Mouse (Mus musculus) layer of hippocampus, adult 11-12 months (tissue): ENCODE data around the gene Fanca.
A peak's percentile ranks its signal among the peaks of the same experiment; 100 is the strongest.
"Not testable (repeated sequence)": the region's sequence is repeated elsewhere in the genome, so short reads cannot be mapped to it uniquely, and the experiment has no call there.

Source experiments
- DNase-seq: peaks from one replicate; pipeline ENCODE4 v3.0.0; 2022; ENCODE audit warnings: low spot score

The Fanca gene

DNA sequence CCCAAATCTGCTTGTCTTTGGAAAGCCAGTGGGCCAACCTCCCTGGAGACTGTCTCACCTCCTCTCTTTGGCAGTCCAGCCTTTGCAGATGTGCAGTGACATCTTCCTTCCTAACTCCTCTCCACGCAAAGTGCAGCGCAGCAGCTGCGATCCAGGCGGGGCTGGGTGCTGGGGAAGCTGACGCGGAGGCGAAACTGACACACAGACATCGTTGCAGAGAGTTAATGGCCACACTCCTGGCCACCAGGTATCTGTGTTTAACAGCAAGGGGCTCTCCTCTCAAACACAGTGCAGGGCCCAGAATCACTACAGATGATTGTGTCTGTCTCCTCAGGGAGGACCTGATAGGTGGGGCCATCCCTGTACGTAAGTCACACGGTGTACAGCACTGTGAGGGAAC, 47.2 kb downstream of the Fanca start:
- no peak for DNase-seq

DNA sequence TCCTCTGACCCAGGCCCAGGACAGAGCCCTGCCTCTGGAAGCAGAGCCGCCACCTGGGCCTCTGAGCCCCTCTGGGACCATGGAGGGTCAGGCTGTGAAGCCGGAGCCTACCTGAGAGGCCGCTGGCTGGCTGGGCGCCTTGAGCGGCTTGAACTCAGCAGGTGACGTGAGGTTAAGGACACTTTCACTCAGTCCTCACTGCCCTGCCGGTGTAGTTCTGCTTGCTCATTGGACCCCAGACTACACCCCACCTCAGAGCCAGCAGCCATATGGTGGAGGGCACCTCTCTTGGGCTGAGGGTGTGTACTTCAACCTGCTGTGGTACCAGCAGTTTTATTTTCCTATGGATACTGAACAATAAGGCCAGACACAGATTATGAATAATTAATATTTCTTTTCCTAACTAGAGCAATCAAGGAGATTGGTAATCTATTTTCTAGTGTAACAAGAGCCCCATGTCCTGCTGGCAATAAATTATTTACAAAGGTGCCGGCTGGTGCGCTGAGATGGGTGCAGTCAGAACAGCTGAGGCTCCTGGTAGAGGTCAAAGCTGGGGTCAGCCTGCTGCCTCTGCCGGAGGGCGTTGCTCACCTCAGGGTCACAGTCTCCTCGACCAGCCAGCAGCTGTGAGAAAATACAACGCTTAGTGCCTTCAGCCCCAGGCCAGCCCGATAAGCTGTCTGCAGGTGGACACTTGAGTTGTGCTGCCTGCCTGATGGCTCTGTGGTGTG, 50.3 kb downstream of the Fanca start:
- no peak for DNase-seq

DNA sequence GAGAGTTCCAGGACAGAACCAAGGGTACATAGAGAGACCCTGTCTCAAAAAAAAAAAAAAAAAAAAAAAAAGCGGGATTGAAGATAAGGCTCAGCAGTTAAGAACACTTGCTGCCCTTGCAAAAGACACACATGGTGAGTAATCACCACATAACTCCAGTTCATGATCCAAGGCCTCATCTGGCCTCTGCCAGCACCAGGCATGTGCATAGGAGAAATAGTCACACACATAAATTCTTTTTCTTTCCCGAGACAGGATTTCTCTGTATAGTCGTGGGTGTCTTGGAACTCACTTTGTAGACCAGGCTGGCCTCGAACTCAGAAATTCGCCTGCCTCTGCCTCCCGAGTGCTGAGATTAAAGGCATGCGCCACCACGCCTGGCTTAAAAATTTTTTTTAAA, 60.8 kb downstream of the Fanca start:
- not testable (repeated sequence) for DNase-seq

DNA sequence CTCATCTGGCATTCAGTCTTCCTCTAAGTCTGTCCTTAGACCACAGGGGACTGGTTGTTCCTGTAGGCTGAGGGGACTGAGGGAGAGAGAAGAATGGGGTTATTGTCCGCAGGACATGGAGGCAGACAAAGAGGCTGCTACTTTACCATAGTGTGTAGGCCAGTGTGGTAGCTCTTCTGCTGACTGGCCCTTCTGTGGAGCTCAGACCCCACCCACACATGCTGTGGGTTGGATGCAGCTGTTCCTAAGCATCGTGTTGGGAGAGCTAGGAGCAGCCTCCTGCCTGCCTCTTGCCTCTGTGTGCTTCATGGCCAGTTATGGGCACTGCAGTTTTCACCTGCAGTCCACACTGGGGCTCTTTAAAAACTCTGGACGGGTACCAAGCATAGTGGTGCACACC, 61.3 kb downstream of the Fanca start:
- peak; percentile 64 for DNase-seq

DNA sequence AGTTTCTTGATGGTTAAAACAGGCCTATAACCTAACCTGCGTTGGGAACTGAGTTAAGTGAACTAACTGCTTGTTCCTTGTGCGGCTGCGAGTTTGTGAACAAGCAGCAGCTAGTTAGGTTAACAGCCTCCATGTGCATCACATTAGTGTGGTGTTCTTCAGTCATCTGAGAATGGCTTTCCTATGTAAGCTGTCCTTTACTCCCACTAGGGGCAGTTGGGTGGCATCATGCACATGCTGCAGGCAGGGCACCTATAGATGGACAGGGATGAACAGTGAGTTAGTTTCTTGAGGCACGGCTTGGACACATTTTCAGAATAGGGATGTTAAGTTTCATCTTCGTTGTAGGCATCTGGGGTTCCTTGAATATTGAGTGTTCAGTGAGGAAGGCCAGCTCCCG, 63.2 kb downstream of the Fanca start:
- DNase-seq: no peak

DNA sequence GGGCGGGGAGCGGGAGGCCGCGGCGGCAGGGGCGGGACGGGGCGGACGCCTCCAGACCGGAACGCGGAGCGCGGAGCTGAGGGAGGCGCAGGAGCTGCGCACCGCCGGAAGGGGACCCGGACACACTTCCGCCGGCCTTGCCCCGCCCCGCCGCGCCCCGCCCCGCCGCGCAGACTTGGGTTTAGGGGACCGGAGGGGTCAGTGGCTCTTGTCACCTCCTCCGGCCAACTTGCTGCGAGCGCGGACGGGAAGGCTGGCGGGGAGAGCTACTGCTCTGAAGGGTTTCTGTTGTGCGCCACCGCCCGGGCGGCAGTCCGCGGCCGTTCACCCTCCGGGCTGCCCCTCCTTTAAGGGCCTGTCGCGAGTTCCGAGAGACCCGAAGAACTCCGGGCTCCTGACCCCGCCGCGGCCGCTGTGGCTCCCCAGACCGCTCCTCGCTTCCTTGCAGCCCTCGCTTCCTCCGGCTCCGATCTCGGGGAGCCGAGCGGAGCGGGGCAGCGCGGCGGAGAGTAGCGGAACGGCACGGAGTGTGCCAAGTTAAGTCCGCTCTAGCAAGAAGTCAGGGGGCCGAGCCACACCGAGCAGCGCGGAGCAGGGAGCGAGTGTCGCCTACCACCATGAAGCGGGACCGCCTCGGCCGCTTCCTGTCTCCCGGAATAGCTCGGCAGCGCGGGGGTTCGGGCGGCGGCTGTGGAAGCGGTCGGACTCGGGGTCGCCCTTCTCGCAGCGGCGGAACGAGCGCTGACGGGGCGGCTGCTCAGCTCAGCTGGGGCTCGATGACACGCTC, 64.1 kb downstream of the Fanca start, which contains the start of the genes Zfp276 and Vps9d1:
Gene Zfp276 (plus strand): TSS at position 97 of the 787 bp plus-strand sequence.
Gene Vps9d1 (minus strand): TSS at position 250 of the 787 bp plus-strand sequence.
- DNase-seq: peak; percentile 79

DNA sequence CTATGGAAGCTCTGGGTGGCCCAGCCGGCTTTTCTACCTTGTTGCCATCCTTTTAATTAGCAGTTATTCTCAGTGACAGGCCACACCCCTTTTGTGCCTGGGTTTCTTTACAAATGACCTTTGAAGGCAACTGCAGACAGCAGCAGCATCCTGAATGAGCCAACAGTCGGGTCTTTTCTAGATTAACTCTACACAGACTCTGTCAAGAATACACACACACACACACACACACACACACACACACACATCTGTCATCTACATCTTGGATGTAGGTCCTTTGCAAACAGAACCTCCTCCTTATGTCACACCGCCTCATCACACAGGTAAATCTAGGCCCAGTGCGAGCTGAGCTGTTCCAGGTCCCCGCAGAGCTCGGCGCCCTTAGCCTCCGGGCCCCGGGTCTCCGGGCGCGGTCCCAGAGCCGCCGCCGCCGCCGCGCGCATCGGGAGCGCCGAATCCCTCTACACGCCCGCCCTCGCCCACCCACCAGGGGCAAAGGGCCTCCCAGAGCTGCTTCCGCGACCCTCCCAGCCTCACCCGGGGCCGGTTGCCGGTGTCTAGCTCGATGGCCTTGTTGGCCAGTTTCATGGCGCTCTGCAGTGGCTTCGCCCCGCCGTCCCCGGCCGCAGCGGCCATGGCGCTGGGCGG, 64.8 kb downstream of the Fanca start:
- no peak for DNase-seq

DNA sequence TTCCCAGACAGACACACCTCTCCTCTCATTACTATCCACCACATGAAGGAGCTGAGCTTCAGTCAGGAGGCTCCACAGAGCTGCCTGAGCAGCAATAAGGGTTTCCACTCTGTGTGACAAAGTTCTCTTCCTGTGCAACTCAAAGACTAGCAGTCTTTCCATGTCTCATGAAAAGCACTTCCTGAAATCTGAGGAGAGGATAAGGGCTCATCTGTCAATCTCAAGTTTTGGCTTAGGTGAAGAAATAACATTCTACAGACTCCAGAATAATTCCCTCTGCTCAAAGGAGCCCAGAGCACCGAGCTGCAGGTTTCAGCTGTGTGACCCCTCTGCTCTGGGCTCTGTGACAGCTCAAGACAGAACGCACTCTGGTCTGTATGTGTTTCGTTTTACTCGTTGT, 65.5 kb downstream of the Fanca start:
- DNase-seq: no peak

DNA sequence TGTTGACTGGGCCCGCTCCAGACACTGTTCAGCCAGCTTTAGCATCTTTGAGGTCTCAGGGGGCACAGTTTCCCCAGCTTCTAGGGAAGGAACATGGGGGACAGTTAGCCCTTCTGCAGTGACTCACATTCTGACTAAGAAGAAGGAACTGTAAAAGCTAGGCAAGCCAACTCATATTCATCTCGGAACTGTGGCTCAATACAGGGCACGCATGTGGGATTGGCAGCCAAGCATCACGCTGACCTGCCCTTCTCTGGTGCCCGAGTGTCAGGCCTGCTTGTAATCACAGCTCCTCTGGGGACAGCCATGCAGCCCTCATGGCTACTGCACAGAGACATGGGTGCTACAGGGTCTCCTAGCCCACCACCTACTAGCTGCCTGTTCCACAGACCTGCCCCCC, 67.4 kb downstream of the Fanca start:
- no peak for DNase-seq

DNA sequence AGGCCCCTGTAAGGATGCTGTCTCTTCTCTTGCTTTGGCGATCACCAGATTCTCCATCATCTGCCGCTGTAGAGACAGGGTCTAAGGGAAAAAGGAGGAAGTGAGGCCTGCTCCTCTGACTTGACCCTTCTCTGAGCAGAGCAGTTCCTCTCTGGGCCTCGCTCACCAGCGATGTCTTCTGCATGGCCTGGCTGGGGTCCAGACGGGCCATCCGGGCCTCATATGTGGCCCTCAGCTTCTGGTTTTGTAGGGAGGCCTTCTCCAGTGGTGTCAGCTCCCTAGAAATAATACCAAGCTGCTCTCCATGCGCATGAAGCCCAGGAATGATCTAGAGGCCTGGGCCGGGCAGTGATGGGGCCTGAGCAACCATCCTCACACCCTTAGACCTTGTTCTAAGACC, 69.8 kb downstream of the Fanca start:
- peak; percentile 35 for DNase-seq

DNA sequence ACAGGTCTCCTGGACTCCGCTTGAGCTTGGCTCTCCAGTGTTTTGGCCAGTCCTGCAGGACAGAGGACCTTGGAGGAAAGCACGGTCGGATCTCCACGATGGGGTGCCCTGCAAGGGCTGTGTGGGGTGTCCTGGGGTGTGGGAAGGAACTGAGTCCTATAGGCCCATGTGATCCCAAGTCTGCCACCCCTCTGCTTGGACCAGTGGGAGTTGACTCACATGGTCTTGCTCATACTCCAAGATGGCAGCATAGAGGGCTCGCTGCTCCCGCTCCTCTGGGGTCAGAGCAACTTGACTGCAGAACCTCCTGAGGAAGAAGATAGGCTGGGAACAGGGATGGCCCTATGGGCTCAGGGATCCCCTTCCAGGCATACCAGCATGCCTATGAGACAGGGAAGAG, 70.6 kb downstream of the Fanca start:
- DNase-seq: no peak

DNA sequence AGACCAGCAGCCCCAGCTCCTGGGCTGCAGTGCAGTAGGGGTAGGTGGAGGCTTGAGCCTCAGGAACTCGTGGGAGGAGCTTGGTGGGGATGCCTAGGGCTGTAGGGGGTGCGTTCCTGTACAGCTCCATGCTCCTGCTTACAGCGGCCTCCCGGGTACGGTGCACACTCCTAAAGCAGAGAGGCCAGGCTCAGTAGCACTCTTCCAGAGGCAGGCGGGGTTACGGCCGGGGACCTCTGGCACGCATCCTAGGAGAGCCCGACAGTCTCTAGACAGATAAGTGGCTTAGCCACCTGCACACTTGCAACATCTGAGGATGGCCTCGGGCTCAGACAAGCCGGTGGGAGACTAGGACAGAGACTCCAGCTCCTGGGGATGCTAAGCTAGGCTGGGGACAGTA, 72.8 kb downstream of the Fanca start:
- DNase-seq: no peak

DNA sequence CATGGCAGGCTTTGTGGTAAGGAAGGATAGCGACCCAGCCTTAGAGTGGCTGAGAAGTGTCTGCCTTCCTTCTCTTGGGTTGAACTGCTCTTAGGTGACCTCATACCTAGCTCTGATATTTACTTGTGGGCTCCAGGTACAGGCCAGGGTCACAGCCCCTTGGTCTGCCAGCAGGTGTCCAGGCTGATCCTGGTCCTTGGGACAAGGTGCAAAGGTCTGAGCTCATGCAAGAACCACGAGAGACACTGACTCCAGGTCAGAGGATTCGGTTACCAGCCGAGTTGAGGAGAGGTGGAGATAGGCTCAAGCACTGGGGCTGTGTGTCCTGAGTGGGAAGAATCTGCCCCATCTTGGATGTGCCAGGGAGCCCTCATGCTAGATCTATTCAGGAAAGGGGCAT, 74.0 kb downstream of the Fanca start:
- DNase-seq: no peak

DNA sequence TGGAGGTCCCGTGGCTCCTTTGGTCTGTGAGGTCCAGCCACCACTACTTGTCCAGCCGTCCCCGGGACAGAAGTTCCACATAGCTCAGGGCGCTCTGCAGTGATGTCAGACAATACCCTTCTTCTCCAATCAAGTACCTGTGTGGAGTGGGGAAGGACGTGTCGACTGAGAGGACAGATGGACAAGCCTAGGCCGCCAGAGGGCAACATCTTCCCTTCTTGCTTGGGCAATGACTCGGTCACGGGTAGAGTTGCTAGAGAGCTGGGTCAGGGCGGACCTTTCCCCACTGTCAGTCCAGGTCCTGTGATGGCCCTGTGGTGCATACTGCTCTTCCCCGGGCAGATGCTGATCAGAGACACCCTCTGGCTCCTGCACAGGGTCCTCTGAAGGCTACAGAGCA, 75.3 kb downstream of the Fanca start:
- DNase-seq: no peak

DNA sequence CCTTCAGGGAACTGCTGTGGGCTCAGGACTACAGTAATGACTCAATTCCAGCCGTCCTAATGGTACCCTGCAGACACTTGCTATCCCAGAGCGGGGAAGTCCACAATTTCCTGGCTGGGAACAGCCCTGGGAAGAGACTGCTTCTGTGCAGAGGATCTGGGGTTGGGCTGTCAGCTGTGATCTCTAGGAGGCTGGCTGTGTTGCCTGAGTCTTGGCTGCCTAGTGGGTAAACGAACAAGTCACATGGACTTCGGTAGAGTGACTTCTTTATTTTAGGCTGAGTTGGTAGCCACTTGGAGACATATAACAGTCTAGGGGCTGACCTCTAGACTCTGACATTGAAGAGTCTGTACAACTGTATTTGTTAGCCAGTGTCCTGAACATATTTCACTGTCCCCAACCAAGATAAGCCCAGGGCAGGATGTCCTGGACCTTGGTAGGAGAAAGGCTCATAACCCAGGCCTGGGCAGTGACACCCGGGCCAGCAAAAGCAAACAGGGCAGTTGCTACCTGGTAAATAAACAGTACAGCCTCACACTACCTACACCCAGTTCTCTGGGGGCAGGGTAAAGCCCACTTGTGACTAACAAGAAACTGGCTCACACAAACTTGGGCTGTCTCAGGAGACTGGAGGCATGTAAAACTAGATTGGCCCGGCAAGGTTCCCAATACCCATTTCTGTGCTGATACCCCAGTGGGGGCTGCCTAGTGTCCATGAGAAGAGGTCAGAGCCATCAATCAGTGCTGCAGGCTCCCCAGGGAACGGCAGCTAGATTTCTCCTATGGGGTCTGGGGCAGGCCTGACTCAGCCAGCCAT, 76.1 kb downstream of the Fanca start:
- no peak for DNase-seq

DNA sequence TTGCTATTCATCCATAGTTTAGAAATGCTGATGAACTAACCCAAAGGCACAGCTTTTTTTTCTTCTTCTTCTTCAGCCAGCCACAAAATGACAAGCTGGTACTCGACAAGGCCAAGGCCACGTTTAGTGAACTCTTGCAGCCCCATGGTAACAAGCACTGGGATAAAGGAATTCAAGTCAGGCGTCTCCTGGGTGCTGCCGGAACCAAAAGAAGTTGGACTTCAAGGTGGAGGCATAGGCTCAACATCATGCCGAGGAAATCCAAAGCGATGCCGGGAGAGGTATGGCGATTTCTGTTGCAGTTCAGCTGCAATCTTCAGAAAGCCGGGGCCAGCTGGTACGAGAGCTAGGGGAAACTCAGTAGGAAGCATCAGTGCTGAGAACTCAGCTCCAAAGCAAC, 79.0 kb downstream of the Fanca start:
- DNase-seq: no peak

DNA sequence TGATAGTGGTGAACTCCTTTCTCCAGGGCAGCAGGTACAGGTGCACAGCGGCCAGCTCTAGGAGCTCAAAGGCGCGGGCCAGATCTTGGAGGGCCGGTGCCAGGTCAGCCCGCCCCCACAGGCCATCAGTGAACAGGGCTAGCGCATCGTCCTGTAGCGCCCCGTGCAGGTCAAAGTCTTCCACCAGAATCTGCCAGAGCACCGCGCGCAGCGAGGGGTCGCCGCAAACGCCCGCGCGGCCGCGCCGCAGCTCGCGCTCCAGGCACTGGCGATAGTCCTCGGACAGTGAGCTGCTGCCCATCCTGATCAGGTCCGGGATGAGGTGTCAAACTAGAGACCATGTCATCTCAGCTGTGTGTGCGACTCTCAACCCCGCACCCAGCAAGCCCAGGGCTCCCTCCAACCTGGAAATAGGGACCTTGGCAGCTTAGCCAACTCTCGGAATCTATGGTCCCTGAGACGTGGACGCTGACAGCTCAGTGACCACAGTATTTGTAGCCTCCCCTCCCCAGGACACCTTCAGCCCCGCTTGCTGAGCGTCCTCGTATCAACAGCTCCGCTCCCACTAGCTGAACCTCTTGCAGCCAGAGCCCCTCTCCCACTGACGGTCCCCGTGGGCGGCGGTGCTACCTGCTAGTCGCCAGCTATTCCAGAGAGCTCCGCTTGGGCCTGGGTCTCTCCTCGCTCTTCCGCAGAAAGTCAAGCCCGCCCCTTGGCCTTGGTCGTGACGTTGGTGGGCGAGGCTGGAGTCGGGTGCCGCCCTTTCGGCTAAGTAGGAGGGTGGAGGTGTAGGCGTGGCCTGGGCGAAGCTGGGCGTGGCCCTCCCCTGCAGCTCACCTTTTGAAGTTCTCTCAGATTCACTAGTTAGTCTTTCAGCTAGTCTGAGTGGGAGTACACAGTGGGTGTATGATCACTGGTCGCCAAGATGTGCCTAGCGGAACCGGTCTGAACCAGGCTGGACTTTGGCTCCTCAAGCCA, 82.6 kb downstream of the Fanca start, which contains the start of gene Spata2l:
Gene Spata2l (minus strand): TSS at position 714 of the 978 bp plus-strand sequence.
- DNase-seq: peak; percentile 87

DNA sequence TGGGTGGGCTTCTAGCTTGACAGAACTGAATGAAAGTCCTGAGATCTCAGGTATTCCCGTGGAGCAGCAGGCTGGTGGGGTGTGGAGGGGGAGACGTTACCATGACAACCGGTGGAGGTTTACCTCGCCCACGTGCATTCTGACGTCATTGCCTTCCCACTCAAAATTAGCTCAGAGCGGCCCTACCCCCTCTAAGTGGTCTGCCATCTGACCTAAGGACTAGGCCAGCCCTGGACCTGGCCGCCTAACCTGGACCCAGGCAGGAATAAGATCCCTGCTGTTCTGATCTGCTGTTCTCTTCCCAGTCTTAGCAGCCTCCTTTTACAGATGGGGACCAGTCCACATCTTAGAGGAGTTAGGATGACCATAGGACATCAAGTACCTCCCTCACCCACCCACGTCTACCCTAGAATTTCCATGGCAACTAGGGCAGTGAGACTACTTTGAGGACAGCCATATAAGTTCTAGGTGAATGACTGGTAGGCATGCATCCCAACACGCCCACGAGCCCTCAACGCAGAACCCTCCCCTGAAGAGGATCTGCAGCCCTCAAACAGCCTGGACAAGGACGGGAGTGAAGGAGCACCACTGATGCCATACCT, 83.4 kb downstream of the Fanca start:
- DNase-seq: peak; percentile 84

DNA sequence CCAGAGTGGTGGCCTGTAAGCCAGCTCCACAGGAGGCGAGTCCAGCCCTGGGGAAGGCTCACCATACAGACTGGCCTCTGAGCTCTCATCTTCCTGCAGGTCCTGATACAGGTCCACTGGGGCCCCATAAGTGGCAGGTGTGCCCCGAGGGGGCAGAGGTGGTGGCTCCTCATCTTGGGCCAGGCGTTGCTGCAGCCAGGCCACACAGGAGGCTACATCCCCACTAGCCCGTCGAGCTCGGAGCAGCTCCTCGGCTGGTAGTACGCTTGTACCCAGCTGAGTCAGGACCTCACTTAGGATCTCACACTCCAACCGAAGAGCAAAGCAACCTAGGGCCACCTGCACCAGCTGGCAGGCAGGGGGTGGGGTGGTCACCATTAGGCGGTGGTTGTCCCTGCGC, 84.6 kb downstream of the Fanca start:
- DNase-seq: no peak

DNA sequence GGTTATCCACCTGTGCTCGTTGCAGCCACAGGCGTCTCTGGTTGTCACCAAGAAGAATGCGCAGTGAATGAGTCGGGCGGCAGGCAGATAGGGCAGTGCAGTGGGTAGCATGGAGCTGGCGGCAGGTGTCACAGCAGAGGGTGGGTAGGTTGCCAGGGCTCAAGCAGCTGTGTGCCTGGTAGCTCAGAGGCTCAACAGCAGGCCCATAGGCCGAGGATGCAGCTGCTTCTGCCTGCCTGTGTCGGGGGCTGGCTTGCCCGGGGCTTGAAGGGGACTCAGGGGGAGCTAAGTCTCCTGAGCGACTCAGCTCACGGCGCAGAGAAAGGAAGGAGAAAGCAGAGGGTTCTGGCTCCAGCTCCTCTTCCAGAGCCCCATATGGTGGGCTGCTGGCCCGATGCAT, 85.1 kb downstream of the Fanca start:
- peak; percentile 36 for DNase-seq
